Mouse (Mus musculus) gastrocnemius, postnatal 36 days (tissue): Measurements from ENCODE around the gene Gm136. TPM values are rescaled to one million over a fixed set of nuclear protein-coding genes. Genes with fewer than 3 reads are reported as not detected.

Source experiments
- DNase-seq, 2 experiments: peaks; one replicate each; pipeline ENCODE4 v3.0.0; 2022
- intact Hi-C: fragments of 180-260 bp; cut with DNase I; formaldehyde crosslinking; loops from one replicate; pipeline ENCODE4 v1.15.1; 2025
- total RNA-seq, 2 experiments: library from RNA; stranded (reverse); gene quantifications; 2 replicates each; pipeline ENCODE4 v1.2.3; 2021

The Gm136 gene
- total RNA-seq, 2 experiments from 2014 or later = not detected

DNA sequence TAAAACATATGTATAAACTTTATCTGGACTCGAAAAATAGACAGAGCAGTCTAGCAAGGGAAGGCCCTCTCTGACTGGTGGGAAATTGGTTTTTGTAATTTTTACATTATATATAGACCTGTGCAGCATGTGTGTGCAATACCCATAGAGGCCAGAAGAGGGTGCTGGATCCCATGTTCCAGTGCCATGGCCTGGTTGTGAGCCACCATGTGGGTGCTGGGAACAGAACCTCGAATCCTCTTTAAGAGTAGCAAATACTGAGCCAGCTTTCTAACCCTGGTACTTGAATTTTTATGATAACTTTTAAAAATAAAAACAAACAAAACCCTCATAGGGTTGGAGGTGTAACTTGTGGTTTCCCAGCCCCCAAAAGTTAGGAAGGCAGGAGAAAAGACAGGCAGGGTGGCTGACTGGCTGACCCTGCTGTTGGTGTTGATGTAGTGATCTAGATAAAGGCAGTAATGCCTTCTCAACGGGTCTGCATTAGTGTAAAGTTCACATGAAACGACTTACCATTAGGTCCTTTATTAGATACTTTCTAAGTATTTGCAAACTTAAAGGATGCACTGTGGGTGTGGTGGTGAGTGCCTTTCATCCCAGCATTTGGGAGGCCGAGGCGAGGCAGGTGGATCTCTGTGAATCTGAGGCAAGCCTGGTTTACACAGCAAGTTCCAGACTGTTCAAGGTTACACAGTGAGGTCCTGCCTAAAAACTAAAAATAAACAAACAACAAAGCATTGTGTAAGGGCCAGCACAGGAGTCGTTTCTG lies 35.8 kb downstream of the Gm136 start:
- no peak for DNase-seq
- intact Hi-C loops = no loop called here

DNA sequence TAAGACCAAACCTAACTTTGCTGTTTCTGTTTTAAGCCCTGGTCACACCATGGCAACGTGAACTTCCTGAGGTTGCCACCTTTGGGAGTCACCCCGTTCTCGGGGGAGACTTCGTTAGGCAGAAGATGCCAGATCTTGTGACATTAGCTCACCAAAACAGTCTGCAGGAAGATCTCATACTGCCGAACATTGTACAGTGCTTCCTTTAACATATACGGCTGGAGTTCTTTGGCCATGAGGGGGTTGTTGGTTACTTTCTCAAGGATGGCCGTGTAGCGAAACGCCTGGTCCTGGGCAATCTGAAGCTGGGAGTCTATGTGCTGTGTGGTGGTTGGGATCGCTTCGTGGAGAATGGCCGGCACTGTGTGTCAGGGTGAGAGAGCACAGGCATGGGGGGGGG lies 36.6 kb downstream of the Gm136 start:
- intact Hi-C loops = no loop called here
- no peak for DNase-seq

DNA sequence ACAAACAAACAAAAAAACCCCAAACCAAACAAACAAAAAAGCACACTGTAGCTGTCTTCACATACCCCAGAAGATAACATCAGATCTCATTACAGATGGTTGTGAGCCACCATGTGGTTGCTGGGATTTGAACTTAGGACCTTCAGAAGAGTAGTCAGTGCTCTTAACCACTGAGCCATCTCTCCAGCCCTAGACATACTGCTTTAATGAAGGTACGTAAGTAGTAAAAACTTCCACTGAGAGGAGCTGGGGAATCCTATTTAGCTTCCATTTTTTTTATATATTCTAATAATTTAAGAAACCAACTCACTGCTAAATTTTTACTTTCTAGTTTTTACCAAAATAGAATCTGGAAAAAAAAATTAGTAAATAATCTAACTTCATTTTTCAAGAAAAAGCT lies 41.0 kb downstream of the Gm136 start:
- intact Hi-C loops = no loop called here
- no peak for DNase-seq

DNA sequence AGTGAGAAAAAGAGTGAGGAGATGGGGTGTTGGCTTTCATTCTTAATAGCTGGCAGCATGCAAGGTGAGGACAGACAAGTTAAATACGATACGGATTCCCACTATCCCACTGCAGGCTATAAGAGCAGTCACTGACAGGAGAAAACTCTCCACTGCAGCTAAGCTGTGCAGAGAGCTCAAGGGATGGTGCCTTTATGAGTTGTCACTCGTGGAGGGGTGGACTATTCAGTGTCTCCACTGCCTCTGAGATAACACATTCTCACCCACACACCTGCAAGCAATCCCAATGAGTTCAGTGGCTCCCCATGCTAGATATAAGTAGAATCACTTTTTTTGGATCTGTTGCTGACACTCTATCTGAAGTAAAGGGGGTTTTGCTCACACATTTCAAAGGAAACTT lies 47.9 kb downstream of the Gm136 start:
- DNase-seq = no peak
- intact Hi-C loops = no loop called here

DNA sequence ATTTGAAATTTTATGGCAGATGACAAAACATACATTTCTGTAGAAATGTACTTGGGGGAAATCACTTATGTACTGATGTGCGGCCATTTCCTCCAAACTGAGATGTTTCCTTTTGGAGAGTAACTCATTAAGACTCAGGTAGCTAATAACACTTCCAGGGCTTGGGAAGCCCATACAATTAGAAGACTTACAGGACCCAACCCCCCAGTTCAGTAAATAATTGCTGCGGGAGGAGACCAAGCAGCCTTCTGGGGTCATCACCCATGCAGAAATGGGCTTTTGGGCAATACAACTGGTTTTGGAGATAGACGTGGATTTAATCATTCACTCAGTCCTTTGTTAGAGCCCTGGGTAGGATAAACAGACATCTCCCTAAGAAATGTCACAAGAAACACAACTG lies 48.8 kb downstream of the Gm136 start:
- intact Hi-C loops = no loop called here
- no peak for DNase-seq

DNA sequence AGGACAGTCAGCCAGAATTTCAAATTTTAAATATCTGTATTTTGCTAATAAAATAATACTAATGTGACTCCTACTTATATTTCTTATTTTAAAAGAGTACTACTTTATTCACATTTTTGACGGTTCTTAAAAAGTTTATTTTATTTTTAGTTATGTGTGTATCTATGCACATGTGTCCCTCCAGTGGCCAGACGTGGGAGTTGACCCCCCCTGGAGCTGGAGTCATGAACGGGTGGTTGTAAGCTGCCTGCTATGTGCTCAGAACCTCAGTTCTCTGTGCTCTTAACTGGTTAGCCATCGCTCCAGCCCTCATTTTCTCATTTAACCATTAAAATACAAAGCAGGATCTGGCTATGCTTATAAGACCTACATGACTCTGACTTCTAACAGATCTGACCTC lies 53.0 kb downstream of the Gm136 start:
- no peak for DNase-seq
- intact Hi-C loops = no loop called here

DNA sequence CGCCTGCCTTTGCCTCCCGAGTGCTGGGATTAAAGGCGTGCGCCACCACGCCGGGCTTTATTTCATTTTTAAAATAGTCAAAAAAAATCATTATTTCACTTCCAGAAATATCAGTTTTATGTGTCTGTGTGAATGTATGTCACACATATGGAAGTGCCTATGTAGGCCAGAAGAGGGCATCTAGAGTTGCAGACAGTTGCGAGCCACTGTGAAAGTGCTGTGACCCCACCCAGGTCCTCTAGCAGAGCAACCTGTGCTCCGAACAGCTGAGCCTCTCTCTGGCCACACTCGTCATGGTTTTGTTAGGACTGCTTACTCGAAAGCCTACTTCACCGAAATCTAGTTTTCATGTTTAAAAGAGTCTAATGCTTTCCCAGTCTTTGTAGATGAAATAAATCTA lies 53.8 kb downstream of the Gm136 start:
- intact Hi-C loops = no loop called here
- no peak for DNase-seq

DNA sequence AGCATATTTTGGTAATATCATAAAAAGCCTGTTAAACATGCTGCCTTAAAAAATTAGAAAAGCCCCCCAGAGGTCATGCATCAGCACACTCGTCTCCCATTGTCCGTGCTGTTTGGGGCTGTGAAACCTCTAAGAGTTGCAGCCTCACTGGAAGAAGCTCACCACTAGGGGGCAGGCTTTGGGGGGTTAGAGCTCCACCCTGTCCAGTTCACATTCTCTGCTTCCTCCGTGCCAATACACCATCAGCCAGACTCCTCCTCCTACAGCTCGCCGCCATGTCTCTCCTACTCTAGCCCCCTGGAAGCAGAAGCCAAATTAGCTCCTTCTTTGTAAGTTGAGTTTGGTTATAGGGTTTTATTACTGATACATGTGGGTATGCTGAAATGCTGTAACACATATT lies 54.5 kb downstream of the Gm136 start:
- DNase-seq = peak in 1 of 2 experiments; percentile 40
- intact Hi-C loops = no loop called here

Other genes with a start within 250 kb of the Gm136 start
- 10 to 100 TPM; 33.4 to 42.6 TPM for gene Akirin2, start 205.3 kb downstream of the Gm136 start, total RNA-seq
- gene Orc3, start 141.3 kb downstream of the Gm136 start, total RNA-seq = 10 to 100 TPM; 32.7 to 36.2 TPM
- 10 to 100 TPM; 15.2 to 18.2 TPM for gene Rars2, start 141.3 kb downstream of the Gm136 start, total RNA-seq
- gene Slc35a1, start 68.8 kb downstream of the Gm136 start, total RNA-seq = 10 to 100 TPM in 1 of 2 experiments, 1 to 10 TPM in 1; 8.6 to 10.3 TPM
- gene Cfap206, start 26.1 kb downstream of the Gm136 start, total RNA-seq = not detected
- gene Smim8, start 22.2 kb upstream of the Gm136 start, total RNA-seq = 10 to 100 TPM; 22.9 to 25.2 TPM
- gene Zfp292, start 126.7 kb upstream of the Gm136 start, total RNA-seq = 1 to 10 TPM; 5.6 to 8.0 TPM
- gene Cga, start 137.5 kb upstream of the Gm136 start, total RNA-seq = not detected